Mouse (Mus musculus) liver, embryonic 14.5 days (tissue): Measurements from ENCODE around the gene Kpna7. TPM values are rescaled to one million over a fixed set of nuclear protein-coding genes. Genes with fewer than 3 reads are reported as not detected.
"Not testable (repeated sequence)": the region's sequence is repeated elsewhere in the genome, so short reads cannot be mapped to it uniquely, and the experiment has no call there.

Source experiments
- ATAC-seq: fragments of 200-750 bp; cut with Nextera tagmentation; 2 replicates; pipeline ENCODE4 v1.8.0; 2017; ENCODE audit warnings: moderate number of reproducible peaks, mild to moderate bottlenecking, moderate library complexity; ENCODE audit not compliant: insufficient read depth
- DNase-seq, 3 experiments: peaks; one replicate each; pipeline ENCODE4 v3.0.0-alpha.2; 2012 to 2013; ENCODE audit warnings: low read depth in 3 of 3, low spot score in 3 of 3
- H3K27ac ChIP-seq: fragments of 300-500 bp; sonication (generic); 2 replicates; pipeline ENCODE4 v1.5.1; 2014; ENCODE audit warnings: moderate library complexity, mild to moderate bottlenecking, control low read depth, inconsistent platforms
- H3K27me3 ChIP-seq: fragments of 300-500 bp; sonication (generic); 2 replicates; pipeline ENCODE4 v1.6.1; 2014; ENCODE audit warnings: mild to moderate bottlenecking, low read length, moderate library complexity; ENCODE audit not compliant: control insufficient read depth, insufficient read depth
- H3K36me3 ChIP-seq: fragments of 300-500 bp; sonication (generic); replicated peaks from 2 replicates; pipeline ENCODE4 v1.6.1; 2014; ENCODE audit warnings: low read depth; ENCODE audit not compliant: control insufficient read depth, insufficient read depth
- H3K4me1 ChIP-seq, 2 experiments: fragments of 200-500 bp in 1 of 2; fragments of 300-500 bp in 1 of 2; sonication (generic) in 1 of 2; replicated peaks; 2 replicates each; pipeline ENCODE4 v1.6.1; 2012 to 2014; ENCODE audit warnings: antibody characterized with exemption in 1 of 2, inconsistent platforms in 1 of 2, low read length in 1 of 2; ENCODE audit not compliant: control insufficient read depth in 2 of 2, insufficient read depth in 2 of 2
- H3K4me2 ChIP-seq: fragments of 300-500 bp; sonication (generic); 2 replicates; pipeline ENCODE4 v1.6.1; 2014; ENCODE audit warnings: low read depth, mild to moderate bottlenecking, control low read depth, moderate library complexity
- H3K4me3 ChIP-seq, 2 experiments: fragments of 200-500 bp in 1 of 2; fragments of 300-500 bp in 1 of 2; sonication (generic) in 1 of 2; 2 replicates each; pipeline ENCODE4 v1.5.1; 2012 to 2014; ENCODE audit warnings: low read depth in 2 of 2, low read length in 2 of 2, mild to moderate bottlenecking in 2 of 2, control low read depth in 1 of 2, inconsistent platforms in 1 of 2, moderate library complexity in 1 of 2; ENCODE audit not compliant: insufficient read depth in 1 of 2
- H3K9ac ChIP-seq: fragments of 300-500 bp; sonication (generic); replicated peaks from 2 replicates; pipeline ENCODE4 v1.6.1; 2014; ENCODE audit warnings: mild to moderate bottlenecking, control low read depth, moderate library complexity
- H3K9me3 ChIP-seq: fragments of 300-500 bp; sonication (generic); 2 replicates; pipeline ENCODE4 v1.6.1; 2016; ENCODE audit warnings: low read length, mixed read lengths; ENCODE audit not compliant: control insufficient read depth
- CTCF ChIP-seq: IDR thresholded peaks from 2 replicates; pipeline ENCODE4 v1.5.1; 2016; ENCODE audit warnings: antibody characterized with exemption, low read depth, control low read depth
- EP300 ChIP-seq: IDR thresholded peaks from 2 replicates; pipeline ENCODE4 v1.6.1; 2016; ENCODE audit warnings: antibody characterized with exemption, low read depth
- WGBS: fragments of 180-500 bp; shearing (Covaris S2); extraction: QIAGEN DNeasy Blood & Tissue Kit; methylation state at CpG from one replicate; pipeline ENCODE4 v1.1.7; 2014; ENCODE audit not compliant: insufficient replicate concordance; 5-methylcytosine and 5-hydroxymethylcytosine counted together
- polyA plus RNA-seq, 2 experiments: library from polyadenylated mRNA; depleted of rRNA in 1 of 2; stranded (reverse) in 1 of 2; unstranded in 1 of 2; fragments of >200 nt; fragmentation: Nextera tagmentation in 1 of 2; extraction: Ambion mirVana in 1 of 2; gene quantifications; 2 replicates each; pipeline versions ENCODE4 v1.2.1 to v1.2.3; 2012 to 2014

Gene Kpna7
- polyA plus RNA-seq (2012; rRNA removed) (0.11 TPM in 2 replicates), polyA plus RNA-seq (2014; fragmentation: Nextera tagmentation; extraction: Ambion mirVana) (0.04 TPM in 1 of 2 replicates, not detected in the other)

GRCm38 (mm10) chr5:145083632-145084451 is at the start of gene Kpna7, which contains the start of gene Arpc1a:
Gene Kpna7, minus strand, starts transcription at chr5:145084030.
Gene Arpc1a, plus strand, starts transcription at chr5:145083830.
- under 1% methylated on average over 54 of the region's 54 CpGs for WGBS
- no peaks in the 10 kb centered on the region for H3K27me3 ChIP-seq
- H3K4me3 ChIP-seq: peak within 1 kb of the TSS; percentile 70 to 84

GRCm38 (mm10) chr5:145133275-145133674 is 49.4 kb upstream of the Kpna7 start:
- TF ChIP-seq CTCF: peak; percentile 56
- peaks cover 61% of the 10 kb centered on the region for H3K36me3 ChIP-seq
- not testable (repeated sequence) for H3K9me3 ChIP-seq, H3K4me3 ChIP-seq, H3K4me1 ChIP-seq, H3K27ac ChIP-seq, DNase-seq, H3K4me2 ChIP-seq, H3K27me3 ChIP-seq, ATAC-seq, H3K9ac ChIP-seq
- 74% methylated on average over 6 of the region's 6 CpGs for WGBS

More at GRCm38 (mm10) chr5:145083632-145084451, at the start of gene Kpna7, which contains the start of gene Arpc1a:
- DNase-seq: peak; percentile 80 to 87 (median 85)
- peak within 1 kb of the TSS; percentile 84 for H3K9ac ChIP-seq
- peaks cover 6 to 8% of the 10 kb centered on the region in 2 experiments; a peak in 3 of 4 replicates for H3K4me1 ChIP-seq
- no peak within 1 kb of the TSS for H3K27ac ChIP-seq
- H3K36me3 ChIP-seq: no peaks in the 10 kb centered on the region; the same call in 1 of the 2 replicates
- ATAC-seq: peak; percentile 99
- TF ChIP-seq CTCF (0 out of 2 replicates have a peak, but pooled peaks have one; percentile 1), EP300 (no peak)
- H3K9me3 ChIP-seq: no peaks in the 10 kb centered on the region
- peak within 1 kb of the TSS; percentile 87 for H3K4me2 ChIP-seq

GRCm38 (mm10) chr5:145130995-145131394 is 47.2 kb upstream of the Kpna7 start:
- Histone ChIP-seq H3K4me2 (no peak overlapping the region), H3K9me3 (no peaks in the 10 kb centered on the region), H3K4me1 (no peaks in the 10 kb centered on the region), H3K36me3 (peaks cover 62% of the 10 kb centered on the region), H3K4me3 (no peak overlapping the region), H3K27me3 (no peaks in the 10 kb centered on the region), H3K27ac (no peak overlapping the region), H3K9ac (no peak overlapping the region)
- DNase-seq: no peak
- 65% methylated on average over 3 of the region's 3 CpGs for WGBS
- TF ChIP-seq EP300 (no peak), CTCF (no peak)
- no peak for ATAC-seq

- no peak for ATAC-seq
- 69% methylated on average over 11 of the region's 11 CpGs for WGBS
- H3K36me3 ChIP-seq: peaks cover 59% of the 10 kb centered on the region
Measured at GRCm38 (mm10) chr5:145130191-145130590, 46.4 kb upstream of the Kpna7 start.

GRCm38 (mm10) chr5:145129773-145130172 is 45.9 kb upstream of the Kpna7 start:
- ATAC-seq, H3K27me3 ChIP-seq, H3K4me3 ChIP-seq, H3K4me1 ChIP-seq, H3K27ac ChIP-seq, H3K9ac ChIP-seq, DNase-seq, H3K9me3 ChIP-seq, H3K4me2 ChIP-seq: not testable (repeated sequence)
- WGBS: 74% methylated on average over 4 of the region's 6 CpGs
- peaks cover 55% of the 10 kb centered on the region for H3K36me3 ChIP-seq

More at GRCm38 (mm10) chr5:145130191-145130590, 46.4 kb upstream of the Kpna7 start:
- DNase-seq: no peak
- H3K27ac ChIP-seq: no peak overlapping the region
- H3K9me3 ChIP-seq: no peaks in the 10 kb centered on the region
- no peak overlapping the region for H3K9ac ChIP-seq
- H3K4me3 ChIP-seq: no peak overlapping the region
- no peak overlapping the region for H3K4me2 ChIP-seq
- H3K4me1 ChIP-seq: no peaks in the 10 kb centered on the region
- no peak for TF ChIP-seq CTCF
- TF ChIP-seq EP300: no peak
- no peaks in the 10 kb centered on the region for H3K27me3 ChIP-seq
